Comparison of ENCODE assay signal across 11 mouse cellular contexts in the genomic region with DNA sequence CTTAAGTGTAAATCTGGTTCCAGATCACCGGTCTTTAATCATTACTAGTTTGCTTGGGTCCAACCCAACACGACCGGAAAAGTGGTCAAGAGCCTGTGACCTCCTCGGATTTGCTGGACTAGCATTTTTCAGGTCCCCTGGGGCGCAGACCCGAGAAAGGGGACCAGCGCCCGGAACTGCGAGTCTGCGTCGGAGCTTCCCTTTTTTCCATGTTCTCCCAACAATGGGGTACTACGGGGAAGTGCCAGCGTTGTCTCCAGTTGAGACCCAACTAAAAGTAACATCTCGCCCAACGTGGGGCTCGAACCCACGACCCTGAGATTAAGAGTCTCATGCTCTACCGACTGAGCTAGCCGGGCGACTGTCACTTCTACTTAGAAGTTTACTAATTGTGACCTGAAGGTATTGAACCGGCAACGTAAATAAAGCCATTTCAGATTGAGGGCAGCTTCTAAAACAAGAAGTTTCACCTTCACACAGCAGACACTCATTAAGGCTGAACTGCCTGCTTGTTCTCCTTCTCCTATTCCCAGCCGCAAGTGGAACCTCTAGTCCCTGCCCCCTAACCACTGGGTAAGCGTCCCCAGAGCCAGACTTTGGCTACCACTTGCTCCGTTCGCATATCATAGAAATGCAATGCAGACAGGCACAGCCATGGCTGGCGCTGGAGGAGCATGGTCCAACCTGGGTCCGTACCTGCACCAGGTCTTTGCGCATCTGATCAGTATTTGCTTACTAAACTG. TPM values are rescaled to one million over a fixed set of nuclear protein-coding genes. Genes with fewer than 3 reads are reported as not detected.
A peak's percentile ranks its signal among the peaks of the same experiment; 100 is the strongest.
DNase-seq lines count a peak whose midpoint lies in the region; ATAC-seq and TF ChIP-seq lines count a peak whose summit lies in the region.
"Not testable (repeated sequence)": the region's sequence is repeated elsewhere in the genome, so short reads cannot be mapped to it uniquely, and the experiment has no call there.
"Had no signal": no experiment of that assay in that cellular context is flagged by ENCODE, and none has a peak within 500 bp of the region (broad histone marks: within the 10 kb centered on the region; RNA-seq: fewer than 3 reads in every experiment).

No protein-coding gene starts in this region.

- peaks cover 13% of the 10 kb centered on the region for H3K4me1 ChIP-seq in embryonic facial prominence, embryonic 13.5 days
- not testable (repeated sequence) for H3K4me1 ChIP-seq in heart, embryonic 11.5 days (ENCODE audit: control insufficient read depth, insufficient read depth, low read length); hindbrain, embryonic 16.5 days (ENCODE audit: control insufficient read depth, insufficient read depth, low read depth, low read length)
- peaks cover 14% of the 10 kb centered on the region for H3K4me1 ChIP-seq in liver, postnatal 0 days (ENCODE audit: insufficient read depth)

- H3K27ac ChIP-seq in embryonic facial prominence, embryonic 13.5 days; heart, embryonic 11.5 days (ENCODE audit: low read depth, low read length); hindbrain, embryonic 16.5 days (ENCODE audit: low read depth, low read length); liver, postnatal 0 days (ENCODE audit: low read depth): not testable (repeated sequence)

- not testable (repeated sequence) for H3K9ac ChIP-seq in embryonic facial prominence, embryonic 13.5 days; heart, embryonic 11.5 days (ENCODE audit: low read depth, low read length); hindbrain, embryonic 16.5 days (ENCODE audit: low read depth, low read length); liver, postnatal 0 days (replicated peaks)

- not testable (repeated sequence) for H3K36me3 ChIP-seq in embryonic facial prominence, embryonic 13.5 days; heart, embryonic 11.5 days (ENCODE audit: control insufficient read depth, insufficient read depth, low read length); hindbrain, embryonic 16.5 days (ENCODE audit: control insufficient read depth, insufficient read depth, low read length); liver, postnatal 0 days (replicated peaks; ENCODE audit: insufficient read depth, low read length)

- under 1% methylated on average over 17 of the region's 29 CpGs for WGBS in embryonic facial prominence, embryonic 13.5 days
- under 1% methylated on average over 17 of the region's 29 CpGs for WGBS in heart, embryonic 11.5 days (ENCODE audit: insufficient replicate concordance)
- WGBS in hindbrain, embryonic 16.5 days, result under 1% methylated on average over 17 of the region's 29 CpGs
- WGBS in liver, postnatal 0 days (ENCODE audit: insufficient replicate concordance), result under 1% methylated on average over 15 of the region's 29 CpGs

- not testable (repeated sequence) for H3K9me3 ChIP-seq in embryonic facial prominence, embryonic 13.5 days; heart, embryonic 11.5 days (replicated peaks; ENCODE audit: control insufficient read depth, low read length); hindbrain, embryonic 16.5 days (ENCODE audit: control insufficient read depth, low read length); liver, postnatal 0 days (ENCODE audit: low read length)

- H3K4me3 ChIP-seq in embryonic facial prominence, embryonic 13.5 days, result 0 out of 2 replicates have a peak overlapping the region, but pooled peaks have one; percentile 12
- H3K4me3 ChIP-seq in heart, embryonic 11.5 days (ENCODE audit: low read depth, low read length), result peak overlapping the region; percentile 19
- H3K4me3 ChIP-seq in hindbrain, embryonic 16.5 days (ENCODE audit: low read length), result not testable (repeated sequence)
- H3K4me3 ChIP-seq in liver, postnatal 0 days (ENCODE audit: low read depth, low read length), result peak overlapping the region; percentile 11; the same call in 1 of the 2 replicates

- ATAC-seq in embryonic facial prominence, embryonic 13.5 days (ENCODE audit: insufficient number of reproducible peaks, insufficient read depth, low FRiP score, low TSS enrichment, low read depth); hindbrain, embryonic 16.5 days: not testable (repeated sequence)
- ATAC-seq in heart, embryonic 11.5 days (replicated peaks; ENCODE audit: insufficient number of reproducible peaks, low FRiP score, low TSS enrichment), result peak; percentile 71
- ATAC-seq in liver, postnatal 0 days, result peak; percentile 63
- ATAC-seq in monocyte, adult 5-6 weeks (replicated peaks; ENCODE audit: insufficient number of reproducible peaks, low FRiP score, low TSS enrichment, poor library complexity, severe bottlenecking), result peak; percentile 37; the same call in 1 of the 2 replicates

- TF ChIP-seq EP300 in liver, postnatal 0 days (IDR thresholded peaks at IDR 0.05; ENCODE audit: low read depth), result not testable (repeated sequence)

- peaks cover 53% of the 10 kb centered on the region for H3K27me3 ChIP-seq in embryonic facial prominence, embryonic 13.5 days
- not testable (repeated sequence) for H3K27me3 ChIP-seq in heart, embryonic 11.5 days (ENCODE audit: control insufficient read depth, insufficient read depth, low read length)
- H3K27me3 ChIP-seq in hindbrain, embryonic 16.5 days (replicated peaks; ENCODE audit: control insufficient read depth, insufficient read depth, low read length), result peaks cover 15% of the 10 kb centered on the region
- 0 out of 2 replicates have a peak, but pooled peaks cover 12% of the 10 kb centered on the region for H3K27me3 ChIP-seq in liver, postnatal 0 days (ENCODE audit: insufficient read depth, low read length)

- peak; percentile 72 for DNase-seq in Muller cell, postnatal 12 days (ENCODE audit: inconsistent ontology term)
- DNase-seq in layer of hippocampus, postnatal 10 days (ENCODE audit: low spot score in 2 of 2), result peak; percentile 4 to 10
- not testable (repeated sequence) for DNase-seq in liver, postnatal 0 days

- peak overlapping the region; percentile 28 for H3K4me2 ChIP-seq in embryonic facial prominence, embryonic 13.5 days
- H3K4me2 ChIP-seq in heart, embryonic 11.5 days, result peak overlapping the region; percentile 57
- H3K4me2 ChIP-seq in hindbrain, embryonic 16.5 days (ENCODE audit: low read length), result peak overlapping the region; percentile 32; the same call in 1 of the 2 replicates
- peak overlapping the region; percentile 57 for H3K4me2 ChIP-seq in liver, postnatal 0 days (ENCODE audit: low read depth, low read length)

- not testable (repeated sequence) for TF ChIP-seq CTCF in liver, postnatal 0 days (IDR thresholded peaks at IDR 0.05; ENCODE audit: low read depth)

RNA-seq across cellular contexts. Expression of gene Zfp213, which starts 28.8 kb away (rescaled TPM):
- polyA plus RNA-seq in embryonic facial prominence, embryonic 13.5 days (2015; fragmentation: Nextera tagmentation; extraction: Ambion mirVana), result 20.0 and 22.5 TPM in 2 replicates
- polyA plus RNA-seq in heart, embryonic 11.5 days (2014; fragmentation: Nextera tagmentation; extraction: Ambion mirVana), result 15.1 and 17.4 TPM in 2 replicates
- polyA plus RNA-seq in hindbrain, embryonic 16.5 days (2015; fragmentation: Nextera tagmentation; extraction: Ambion mirVana), result 17.0 and 18.0 TPM in 2 replicates
- total RNA-seq in layer of hippocampus, postnatal 10 days (2021), result 1 to 10 TPM; 6.4 to 7.2 TPM
- polyA plus RNA-seq in liver, postnatal 0 days (2015; fragmentation: Nextera tagmentation; extraction: Ambion mirVana), result 5.2 and 5.5 TPM in 2 replicates
- total RNA-seq in monocyte, adult 5-6 weeks (2017), result 4.2 to 6.2 TPM (median 5.4 TPM) in 3 replicates

RNA-seq across cellular contexts. Expression of gene Vmn2r117, which starts 55.7 kb away (rescaled TPM):
- polyA plus RNA-seq in embryonic facial prominence, embryonic 13.5 days (2015; fragmentation: Nextera tagmentation; extraction: Ambion mirVana), result not detected in 2 replicates
- not detected in 2 replicates for polyA plus RNA-seq in heart, embryonic 11.5 days (2014; fragmentation: Nextera tagmentation; extraction: Ambion mirVana)
- not detected in 2 replicates for polyA plus RNA-seq in hindbrain, embryonic 16.5 days (2015; fragmentation: Nextera tagmentation; extraction: Ambion mirVana)
- not detected for total RNA-seq in layer of hippocampus, postnatal 10 days (2021)
- polyA plus RNA-seq in liver, postnatal 0 days (2015; fragmentation: Nextera tagmentation; extraction: Ambion mirVana), result not detected in 2 replicates
- not detected in 3 replicates for total RNA-seq in monocyte, adult 5-6 weeks (2017)
- total RNA-seq: adrenal gland, postnatal 36 days; layer of hippocampus, postnatal 36 days had no signal
- polyA plus RNA-seq: midbrain, embryonic 16.5 days; small intestine, adult 2 months had no signal
